Mouse (Mus musculus) olfactory bulb, adult 2 months (tissue): ENCODE results near the gene Hnf1a.

Source experiments
- CTCF ChIP-seq: fragments of 200-500 bp; IDR thresholded peaks from 2 replicates; pipeline ENCODE4 v1.5.1; 2012; ENCODE audit warnings: low read depth, mild to moderate bottlenecking, low read length, moderate library complexity; ENCODE audit not compliant: insufficient read depth
- POLR2A ChIP-seq: fragments of 200-500 bp; IDR thresholded peaks from 2 replicates; pipeline ENCODE4 v1.6.1; 2012; ENCODE audit warnings: mild to moderate bottlenecking, low read depth, low read length, moderate library complexity; ENCODE audit not compliant: insufficient read depth

DNA sequence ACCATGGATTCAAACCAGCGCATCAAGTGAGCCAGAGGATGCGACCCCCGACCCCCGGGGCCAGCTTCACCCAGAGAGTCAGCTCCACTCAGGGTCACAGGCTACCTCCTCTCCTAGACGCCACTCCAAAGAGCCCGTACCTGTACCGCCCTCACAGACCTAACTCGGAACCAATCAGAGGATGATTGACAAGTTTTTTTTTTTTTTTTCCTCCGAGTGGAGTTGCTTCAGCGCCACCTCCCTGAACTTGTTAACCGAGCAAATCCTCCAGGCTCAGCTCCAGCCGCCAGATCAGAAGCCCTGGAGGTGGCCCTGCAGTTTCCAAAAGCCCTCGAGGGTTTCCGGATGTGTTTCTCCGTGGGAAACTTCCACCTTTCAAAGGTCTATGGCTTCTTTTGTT is 11.1 kb upstream of the Hnf1a start:
- TF ChIP-seq POLR2A = no peak
- TF ChIP-seq CTCF = no peak
